Mouse (Mus musculus) kidney, postnatal 10 days (tissue): ENCODE measurements around the gene Spaca5.
A peak's percentile ranks its signal among the peaks of the same experiment; 100 is the strongest.

Source experiments
- DNase-seq: peaks from one replicate; pipeline ENCODE4 v3.0.0; 2021; ENCODE audit warnings: mixed read lengths

Gene Spaca5

GRCm38 (mm10) chrX:21068106-21068505 lies at the start of gene Spaca5:
Spaca5 (plus strand) TSS chrX:21068406.
- no peak for DNase-seq

GRCm38 (mm10) chrX:21061460-21061859 lies 6.7 kb upstream of the Spaca5 start:
- no peak for DNase-seq

GRCm38 (mm10) chrX:21061866-21062543 lies 6.2 kb upstream of the Spaca5 start, which contains the start of gene Zfp182:
Zfp182 (minus strand) TSS chrX:21062316.
- peak; percentile 85 for DNase-seq

GRCm38 (mm10) chrX:21062544-21062890 lies 5.7 kb upstream of the Spaca5 start:
- DNase-seq = no peak

GRCm38 (mm10) chrX:21088645-21088982 lies 20.4 kb downstream of the Spaca5 start:
- DNase-seq = no peak

GRCm38 (mm10) chrX:21088983-21089866 lies 21.0 kb downstream of the Spaca5 start, which contains the start of gene Zfp300:
Zfp300 (minus strand) TSS chrX:21089527.
- peak; percentile 77 for DNase-seq

GRCm38 (mm10) chrX:21089867-21090239 lies 21.6 kb downstream of the Spaca5 start:
- no peak for DNase-seq

- DNase-seq = no peak
Observed at GRCm38 (mm10) chrX:21115520-21115919, 47.3 kb downstream of the Spaca5 start, which contains the start of gene Ssxa1. Ssxa1 (plus strand) TSS chrX:21115820.
